Mouse (Mus musculus) left cerebral cortex, adult 9 months (tissue): ENCODE measurements at regions not wholly inside any gene's neighbourhood (a gene's known extent, or its start where the extent isn't known, plus 50 kb on each side); places are given as distances from the start of the nearest gene placed in this dataset.

Source experiments
- DNase-seq, 2 experiments: peaks; one replicate each; pipeline ENCODE4 v3.0.0; 2022; ENCODE audit warnings: low spot score in 2 of 2

GRCm38 (mm10) chr12:28181265-28181664 is 370.9 kb downstream of the Dcdc2c start:
- no peak for DNase-seq

- no peak for DNase-seq
These were observed 376.2 kb downstream of the Dcdc2c start for GRCm38 (mm10) chr12:28176016-28176415.

- DNase-seq = no peak
These were observed 378.1 kb downstream of the Dcdc2c start for GRCm38 (mm10) chr12:28174078-28174477.

- DNase-seq = no peak
These were observed 393.4 kb downstream of the Dcdc2c start for GRCm38 (mm10) chr12:28158786-28159185.

- no peak for DNase-seq
These were observed 401.4 kb downstream of the Dcdc2c start for GRCm38 (mm10) chr12:28150759-28151158.

- DNase-seq = no peak
These were observed 416.2 kb downstream of the Dcdc2c start for GRCm38 (mm10) chr12:28135810-28136592.

GRCm38 (mm10) chr12:28122766-28123165 is 429.4 kb downstream of the Dcdc2c start:
- DNase-seq = no peak

GRCm38 (mm10) chr12:28120106-28120505 is 432.1 kb downstream of the Dcdc2c start:
- no peak for DNase-seq

GRCm38 (mm10) chr12:28090673-28091072 is 461.5 kb downstream of the Dcdc2c start:
- no peak for DNase-seq

- peak in 1 of 2 experiments; percentile 9 for DNase-seq
These were observed 466.7 kb downstream of the Dcdc2c start for GRCm38 (mm10) chr12:28085460-28085859.

GRCm38 (mm10) chr12:28076606-28077005 is 475.6 kb downstream of the Dcdc2c start:
- DNase-seq = no peak

- no peak for DNase-seq
These were observed 483.6 kb downstream of the Dcdc2c start for GRCm38 (mm10) chr12:28068584-28068983.

- DNase-seq = no peak
These were observed 491.9 kb downstream of the Dcdc2c start for GRCm38 (mm10) chr12:28060281-28060680.

- DNase-seq = peak; percentile 4 to 40
These were observed 496.5 kb downstream of the Dcdc2c start for GRCm38 (mm10) chr12:28055518-28056280.

- no peak for DNase-seq
These were observed 497.8 kb downstream of the Dcdc2c start for GRCm38 (mm10) chr12:28054444-28054843.

- no peak for DNase-seq
These were observed 504.2 kb downstream of the Dcdc2c start for GRCm38 (mm10) chr12:28047989-28048388.

GRCm38 (mm10) chr12:28038161-28038911 is 513.9 kb downstream of the Dcdc2c start:
- no peak for DNase-seq

GRCm38 (mm10) chr12:27999170-27999569 is 553.0 kb downstream of the Dcdc2c start:
- DNase-seq = no peak

- DNase-seq = no peak
These were observed 560.0 kb downstream of the Dcdc2c start for GRCm38 (mm10) chr12:27992152-27992551.

GRCm38 (mm10) chr12:27984261-27984841 is 567.8 kb downstream of the Dcdc2c start:
- DNase-seq = no peak

- peak; percentile 27 to 48 for DNase-seq
These were observed 573.8 kb downstream of the Dcdc2c start for GRCm38 (mm10) chr12:27978257-27978931.
